Mouse (Mus musculus): ENCODE measurements around the gene Pros1. TPM values are rescaled to one million over a fixed set of nuclear protein-coding genes. Genes with fewer than 3 reads are reported as not detected.

The Pros1 gene
- total and polyA plus RNA-seq, 2 experiments from 2014 or later, result 16.2 to 16.4 TPM

- Histone ChIP-seq H3K4me1 (ENCODE audit: control insufficient read depth, insufficient read depth) (no peaks in the 10 kb centered on the region), H3K27ac (ENCODE audit: low read depth) (no peak within 1 kb of the TSS), H3K27me3 (ENCODE audit: control insufficient read depth, insufficient read depth, low read length) (no peaks in the 10 kb centered on the region), H3K9ac (replicated peaks; ENCODE audit: low read depth, low read length) (no peak within 1 kb of the TSS), H3K4me3 (ENCODE audit: low read depth, low read length) (no peak within 1 kb of the TSS), H3K36me3 (replicated peaks; ENCODE audit: control insufficient read depth, insufficient read depth, low read length) (peaks cover 3% of the 10 kb centered on the region; the same call in 1 of the 2 replicates), H3K9me3 (replicated peaks; ENCODE audit: control insufficient read depth, low read length) (no peaks in the 10 kb centered on the region), H3K4me2 (ENCODE audit: low read depth, low read length) (no peak within 1 kb of the TSS)
- 78% methylated on average over 5 of the region's 5 CpGs for WGBS
- DNase-seq (ENCODE audit: low spot score) (no peak), ATAC-seq (ENCODE audit: insufficient read depth, low read depth) (no peak)
- TF ChIP-seq CTCF (IDR thresholded peaks at IDR 0.05; ENCODE audit: low read depth) (no peak), EP300 (IDR thresholded peaks at IDR 0.05; ENCODE audit: low read depth) (no peak)
Measured at GRCm38 (mm10) chr16:62814491-62814890, 39.6 kb upstream of the Pros1 start, which contains the start of gene Stx19. Stx19 (plus strand) TSS chr16:62814676.

GRCm38 (mm10) chr16:62822472-62822871, 31.6 kb upstream of the Pros1 start:
- no peak overlapping the region for H3K9ac ChIP-seq (replicated peaks; ENCODE audit: low read depth, low read length)
- no peaks in the 10 kb centered on the region for H3K9me3 ChIP-seq (replicated peaks; ENCODE audit: control insufficient read depth, low read length)
- WGBS, result 87% methylated on average over 6 of the region's 6 CpGs
- no peak overlapping the region for H3K27ac ChIP-seq (ENCODE audit: low read depth)
- H3K27me3 ChIP-seq (ENCODE audit: control insufficient read depth, insufficient read depth, low read length), result no peaks in the 10 kb centered on the region
- no peak overlapping the region for H3K4me2 ChIP-seq (ENCODE audit: low read depth, low read length)
- H3K4me1 ChIP-seq (ENCODE audit: control insufficient read depth, insufficient read depth), result no peaks in the 10 kb centered on the region
- TF ChIP-seq CTCF (IDR thresholded peaks at IDR 0.05; ENCODE audit: low read depth), result no peak
- DNase-seq (ENCODE audit: low spot score) (no peak), ATAC-seq (ENCODE audit: insufficient read depth, low read depth) (no peak)
- peaks cover 8% of the 10 kb centered on the region for H3K36me3 ChIP-seq (replicated peaks; ENCODE audit: control insufficient read depth, insufficient read depth, low read length)
- H3K4me3 ChIP-seq (ENCODE audit: low read depth, low read length), result no peak overlapping the region

GRCm38 (mm10) chr16:62826156-62827001, 27.7 kb upstream of the Pros1 start:
- Histone ChIP-seq H3K4me3 (ENCODE audit: low read depth, low read length) (no peak overlapping the region), H3K4me1 (ENCODE audit: control insufficient read depth, insufficient read depth) (no peaks in the 10 kb centered on the region), H3K27me3 (ENCODE audit: control insufficient read depth, insufficient read depth, low read length) (no peaks in the 10 kb centered on the region), H3K4me2 (ENCODE audit: low read depth, low read length) (no peak overlapping the region), H3K36me3 (replicated peaks; ENCODE audit: control insufficient read depth, insufficient read depth, low read length) (peaks cover 5% of the 10 kb centered on the region; the same call in 1 of the 2 replicates), H3K9ac (replicated peaks; ENCODE audit: low read depth, low read length) (no peak overlapping the region), H3K9me3 (replicated peaks; ENCODE audit: control insufficient read depth, low read length) (no peaks in the 10 kb centered on the region), H3K27ac (ENCODE audit: low read depth) (no peak overlapping the region)
- TF ChIP-seq CTCF (IDR thresholded peaks at IDR 0.05; ENCODE audit: low read depth), result peak; percentile 78
- no peak for TF ChIP-seq EP300 (IDR thresholded peaks at IDR 0.05; ENCODE audit: low read depth)
- ATAC-seq (ENCODE audit: insufficient read depth, low read depth) (no peak), DNase-seq (ENCODE audit: low spot score) (peak; percentile 37)
- 65% methylated on average over 12 of the region's 12 CpGs for WGBS

GRCm38 (mm10) chr16:62832027-62832426, 22.1 kb upstream of the Pros1 start:
- Histone ChIP-seq H3K4me3 (ENCODE audit: low read depth, low read length) (no peak overlapping the region), H3K27me3 (ENCODE audit: control insufficient read depth, insufficient read depth, low read length) (no peaks in the 10 kb centered on the region), H3K4me2 (ENCODE audit: low read depth, low read length) (no peak overlapping the region), H3K9ac (replicated peaks; ENCODE audit: low read depth, low read length) (no peak overlapping the region), H3K36me3 (replicated peaks; ENCODE audit: control insufficient read depth, insufficient read depth, low read length) (no peaks in the 10 kb centered on the region), H3K27ac (ENCODE audit: low read depth) (no peak overlapping the region), H3K9me3 (replicated peaks; ENCODE audit: control insufficient read depth, low read length) (no peaks in the 10 kb centered on the region), H3K4me1 (ENCODE audit: control insufficient read depth, insufficient read depth) (no peaks in the 10 kb centered on the region)
- 76% methylated on average over 2 of the region's 2 CpGs for WGBS
- ATAC-seq (ENCODE audit: insufficient read depth, low read depth) (no peak), DNase-seq (ENCODE audit: low spot score) (no peak)
- no peak for TF ChIP-seq CTCF (IDR thresholded peaks at IDR 0.05; ENCODE audit: low read depth)
- no peak for TF ChIP-seq EP300 (IDR thresholded peaks at IDR 0.05; ENCODE audit: low read depth)

GRCm38 (mm10) chr16:62832481-62832880, 21.6 kb upstream of the Pros1 start:
- no peaks in the 10 kb centered on the region for H3K9me3 ChIP-seq (replicated peaks; ENCODE audit: control insufficient read depth, low read length)
- TF ChIP-seq EP300 (IDR thresholded peaks at IDR 0.05; ENCODE audit: low read depth), result no peak
- TF ChIP-seq CTCF (IDR thresholded peaks at IDR 0.05; ENCODE audit: low read depth), result peak; percentile 64
- H3K36me3 ChIP-seq (replicated peaks; ENCODE audit: control insufficient read depth, insufficient read depth, low read length), result no peaks in the 10 kb centered on the region
- no peaks in the 10 kb centered on the region for H3K27me3 ChIP-seq (ENCODE audit: control insufficient read depth, insufficient read depth, low read length)
- no peak overlapping the region for H3K27ac ChIP-seq (ENCODE audit: low read depth)
- H3K4me1 ChIP-seq (ENCODE audit: control insufficient read depth, insufficient read depth), result no peaks in the 10 kb centered on the region
- no peak overlapping the region for H3K9ac ChIP-seq (replicated peaks; ENCODE audit: low read depth, low read length)
- WGBS, result 14% methylated on average over 4 of the region's 4 CpGs
- H3K4me3 ChIP-seq (ENCODE audit: low read depth, low read length), result no peak overlapping the region
- H3K4me2 ChIP-seq (ENCODE audit: low read depth, low read length), result no peak overlapping the region
- 0 out of 2 replicates have a peak, but pooled peaks have one; percentile 24 for ATAC-seq (ENCODE audit: insufficient read depth, low read depth)
- peak; percentile 46 for DNase-seq (ENCODE audit: low spot score)

Measured in heart, postnatal 0 days (tissue).